Mouse (Mus musculus) left cerebral cortex, adult 8-10 months (tissue): ENCODE measurements around the gene Fbxo47. TPM values are rescaled to one million over a fixed set of nuclear protein-coding genes. Genes with fewer than 3 reads are reported as not detected.
A peak's percentile ranks its signal among the peaks of the same experiment; 100 is the strongest.

Source experiments
- DNase-seq, 2 experiments: peaks; one replicate each; pipeline ENCODE4 v3.0.0; 2022; ENCODE audit warnings: low spot score in 2 of 2
- total RNA-seq, 4 experiments: library from RNA; stranded (reverse); gene quantifications; 2 replicates each; pipeline ENCODE4 v1.2.4; 2022

Gene Fbxo47
- total RNA-seq: 1 to 10 TPM; 2.1 to 3.2 (median 2.9) TPM

GRCm38 (mm10) chr11:97883918-97884600, at the start of gene Fbxo47:
Gene Fbxo47, minus strand, starts transcription at chr11:97884154.
- peak; percentile 89 to 97 for DNase-seq

- no peak for DNase-seq
These were observed 49.6 kb upstream of the Fbxo47 start for GRCm38 (mm10) chr11:97933553-97933952.

GRCm38 (mm10) chr11:97928905-97929304, 45.0 kb upstream of the Fbxo47 start:
- no peak for DNase-seq

- DNase-seq: no peak
These were observed 40.3 kb upstream of the Fbxo47 start for GRCm38 (mm10) chr11:97924217-97924616.

GRCm38 (mm10) chr11:97923639-97924038, 39.7 kb upstream of the Fbxo47 start:
- DNase-seq: no peak

- no peak for DNase-seq
These were observed 32.1 kb upstream of the Fbxo47 start for GRCm38 (mm10) chr11:97915974-97916503.

- no peak for DNase-seq
These were observed 31.5 kb upstream of the Fbxo47 start for GRCm38 (mm10) chr11:97915471-97915870.

GRCm38 (mm10) chr11:97913111-97913510, 29.2 kb upstream of the Fbxo47 start:
- DNase-seq: no peak

- no peak for DNase-seq
These were observed 24.8 kb upstream of the Fbxo47 start for GRCm38 (mm10) chr11:97908634-97909348.

- DNase-seq: no peak
These were observed 24.0 kb upstream of the Fbxo47 start for GRCm38 (mm10) chr11:97907935-97908334.

- DNase-seq: no peak
These were observed 23.0 kb upstream of the Fbxo47 start for GRCm38 (mm10) chr11:97906905-97907304.

- DNase-seq: no peak
These were observed 22.0 kb upstream of the Fbxo47 start for GRCm38 (mm10) chr11:97905941-97906340.

- no peak for DNase-seq
These were observed 21.6 kb upstream of the Fbxo47 start for GRCm38 (mm10) chr11:97905540-97905939.

- DNase-seq: no peak
These were observed 20.8 kb upstream of the Fbxo47 start for GRCm38 (mm10) chr11:97904801-97905200.

- no peak for DNase-seq
These were observed 17.9 kb upstream of the Fbxo47 start for GRCm38 (mm10) chr11:97901806-97902205.

GRCm38 (mm10) chr11:97899822-97900221, 15.9 kb upstream of the Fbxo47 start:
- DNase-seq: peak; percentile 58 to 60

- DNase-seq: no peak
These were observed 13.7 kb upstream of the Fbxo47 start for GRCm38 (mm10) chr11:97897568-97898185.

- DNase-seq: no peak
These were observed 12.7 kb upstream of the Fbxo47 start for GRCm38 (mm10) chr11:97896655-97897054.

- no peak for DNase-seq
These were observed 7.9 kb upstream of the Fbxo47 start for GRCm38 (mm10) chr11:97891821-97892220.

GRCm38 (mm10) chr11:97885296-97885915, 1.5 kb upstream of the Fbxo47 start:
- no peak for DNase-seq

GRCm38 (mm10) chr11:97884601-97885185, 739 bp upstream of the Fbxo47 start:
- DNase-seq: no peak
